Mouse (Mus musculus) lung, embryonic 16.5 days (tissue): ENCODE data around the gene Wfdc2. TPM values are rescaled to one million over a fixed set of nuclear protein-coding genes. Genes with fewer than 3 reads are reported as not detected.
"Not testable (repeated sequence)": the region's sequence is repeated elsewhere in the genome, so short reads cannot be mapped to it uniquely, and the experiment has no call there.

Experiments used
- ATAC-seq: fragments of 200-750 bp; cut with Nextera tagmentation; 2 replicates; pipeline ENCODE4 v1.8.0; 2017; ENCODE audit warnings: low read depth, mild to moderate bottlenecking, moderate library complexity
- H3K27ac ChIP-seq: fragments of 300-500 bp; sonication (generic); 2 replicates; pipeline ENCODE4 v1.5.1; 2014; ENCODE audit warnings: mild to moderate bottlenecking, control low read depth, low read length
- H3K27me3 ChIP-seq: fragments of 300-500 bp; sonication (generic); 2 replicates; pipeline ENCODE4 v1.6.1; 2014; ENCODE audit warnings: low read depth, low read length, mixed read lengths; ENCODE audit not compliant: control insufficient read depth, insufficient read depth
- H3K36me3 ChIP-seq: fragments of 300-500 bp; sonication (generic); 2 replicates; pipeline ENCODE4 v1.6.1; 2014; ENCODE audit warnings: low read length; ENCODE audit not compliant: control insufficient read depth, insufficient read depth
- H3K4me1 ChIP-seq: fragments of 300-500 bp; sonication (generic); replicated peaks from 2 replicates; pipeline ENCODE4 v1.6.1; 2014; ENCODE audit warnings: low read length, mixed read lengths; ENCODE audit not compliant: control insufficient read depth, insufficient read depth
- H3K4me2 ChIP-seq: fragments of 300-500 bp; sonication (generic); 2 replicates; pipeline ENCODE4 v1.6.1; 2014; ENCODE audit warnings: low read depth, low read length, control low read depth
- H3K4me3 ChIP-seq: fragments of 300-500 bp; sonication (generic); 2 replicates; pipeline ENCODE4 v1.5.1; 2014; ENCODE audit warnings: mild to moderate bottlenecking, low read length, control low read depth
- H3K9ac ChIP-seq: fragments of 300-500 bp; sonication (generic); 2 replicates; pipeline ENCODE4 v1.6.1; 2014; ENCODE audit warnings: low read length, control low read depth
- H3K9me3 ChIP-seq: fragments of 300-500 bp; sonication (generic); 2 replicates; pipeline ENCODE4 v1.6.1; 2016; ENCODE audit warnings: low read length; ENCODE audit not compliant: control insufficient read depth
- WGBS: fragments of 180-500 bp; shearing (Covaris S2); extraction: QIAGEN DNeasy Blood & Tissue Kit; methylation state at CpG from one replicate; pipeline ENCODE4 v1.1.7; 2014; 5-methylcytosine and 5-hydroxymethylcytosine counted together
- polyA plus RNA-seq: library from polyadenylated mRNA; unstranded; fragments of >200 nt; fragmentation: Nextera tagmentation; extraction: Ambion mirVana; gene quantifications from 2 replicates; pipeline ENCODE4 v1.2.1, GENCODE M21; 2015

Wfdc2 gene
- polyA plus RNA-seq, 1 experiment from 2014 or later: 486 TPM

GRCm38 (mm10) chr2:164593494-164593893 is 31.3 kb downstream of the Wfdc2 start, which contains the start of gene Eppin:
Eppin (minus strand) TSS chr2:164593594.
- Histone ChIP-seq H3K4me1 (no peaks in the 10 kb centered on the region), H3K36me3 (no peaks in the 10 kb centered on the region), H3K27ac (no peak within 1 kb of the TSS), H3K4me3 (no peak within 1 kb of the TSS), H3K9me3 (no peaks in the 10 kb centered on the region), H3K27me3 (no peaks in the 10 kb centered on the region), H3K9ac (no peak within 1 kb of the TSS), H3K4me2 (no peak within 1 kb of the TSS)
- WGBS: 70% methylated on average over 4 of the region's 4 CpGs
- ATAC-seq: no peak

- no peak overlapping the region for H3K4me3 ChIP-seq
- 66% methylated on average over 3 of the region's 3 CpGs for WGBS
- H3K27me3 ChIP-seq: no peaks in the 10 kb centered on the region
- no peak overlapping the region for H3K27ac ChIP-seq
- no peak overlapping the region for H3K4me2 ChIP-seq
- no peak overlapping the region for H3K9ac ChIP-seq
- H3K9me3 ChIP-seq: no peaks in the 10 kb centered on the region
- no peaks in the 10 kb centered on the region for H3K36me3 ChIP-seq
- no peak for ATAC-seq
- no peaks in the 10 kb centered on the region for H3K4me1 ChIP-seq
Observed at GRCm38 (mm10) chr2:164600179-164600578, 38.0 kb downstream of the Wfdc2 start.

- no peak overlapping the region for H3K4me2 ChIP-seq
Observed at GRCm38 (mm10) chr2:164603482-164603881, 41.3 kb downstream of the Wfdc2 start.

GRCm38 (mm10) chr2:164604411-164604810 is 42.2 kb downstream of the Wfdc2 start:
- H3K27me3 ChIP-seq: no peaks in the 10 kb centered on the region
- 84% methylated on average over 8 of the region's 8 CpGs for WGBS
- no peak overlapping the region for H3K4me2 ChIP-seq
- H3K4me1 ChIP-seq: no peaks in the 10 kb centered on the region
- no peaks in the 10 kb centered on the region for H3K36me3 ChIP-seq
- no peak overlapping the region for H3K4me3 ChIP-seq
- ATAC-seq: no peak
- no peaks in the 10 kb centered on the region for H3K9me3 ChIP-seq
- no peak overlapping the region for H3K27ac ChIP-seq
- no peak overlapping the region for H3K9ac ChIP-seq

More at GRCm38 (mm10) chr2:164603482-164603881, 41.3 kb downstream of the Wfdc2 start:
- no peak overlapping the region for H3K27ac ChIP-seq
- 91% methylated on average over 3 of the region's 3 CpGs for WGBS
- no peaks in the 10 kb centered on the region for H3K36me3 ChIP-seq
- no peaks in the 10 kb centered on the region for H3K9me3 ChIP-seq
- no peaks in the 10 kb centered on the region for H3K4me1 ChIP-seq
- H3K9ac ChIP-seq: no peak overlapping the region
- no peak overlapping the region for H3K4me3 ChIP-seq
- ATAC-seq: no peak
- H3K27me3 ChIP-seq: no peaks in the 10 kb centered on the region

- Histone ChIP-seq H3K36me3 (no peaks in the 10 kb centered on the region), H3K4me2 (no peak overlapping the region), H3K9ac (no peak overlapping the region), H3K27ac (no peak overlapping the region), H3K27me3 (no peaks in the 10 kb centered on the region), H3K4me3 (no peak overlapping the region), H3K4me1 (no peaks in the 10 kb centered on the region), H3K9me3 (no peaks in the 10 kb centered on the region)
- 50% methylated on average over 6 of the region's 6 CpGs for WGBS
- no peak for ATAC-seq
Observed at GRCm38 (mm10) chr2:164608781-164609180, 46.6 kb downstream of the Wfdc2 start.

GRCm38 (mm10) chr2:164613471-164613870 is 51.3 kb downstream of the Wfdc2 start, which contains the start of the genes Wfdc6b and Wfdc8:
Wfdc6b (plus strand) TSS chr2:164613522.
Wfdc8 (minus strand) TSS chr2:164613626.
- not testable (repeated sequence) for H3K4me1 ChIP-seq, H3K4me2 ChIP-seq, H3K9me3 ChIP-seq, H3K9ac ChIP-seq, H3K27ac ChIP-seq, H3K4me3 ChIP-seq, H3K27me3 ChIP-seq, H3K36me3 ChIP-seq, ATAC-seq
- 36% methylated on average over 8 of the region's 8 CpGs for WGBS

GRCm38 (mm10) chr2:164615386-164615785 is 53.2 kb downstream of the Wfdc2 start:
- H3K4me3 ChIP-seq: no peak overlapping the region

More at GRCm38 (mm10) chr2:164615386-164615785, 53.2 kb downstream of the Wfdc2 start:
- ATAC-seq: no peak
- H3K27me3 ChIP-seq: no peaks in the 10 kb centered on the region
- H3K4me2 ChIP-seq: no peak overlapping the region
- WGBS: 84% methylated on average over 3 of the region's 3 CpGs
- no peaks in the 10 kb centered on the region for H3K9me3 ChIP-seq
- no peaks in the 10 kb centered on the region for H3K4me1 ChIP-seq
- no peak overlapping the region for H3K9ac ChIP-seq
- H3K27ac ChIP-seq: no peak overlapping the region
- no peaks in the 10 kb centered on the region for H3K36me3 ChIP-seq

Other genes with a start within 250 kb of the Wfdc2 start
- gene Svs6, start 245.7 kb upstream of the Wfdc2 start, polyA plus RNA-seq: not detected in 2 replicates
- gene Svs5, start 229.7 kb upstream of the Wfdc2 start, polyA plus RNA-seq: not detected in 2 replicates
- 1.8 and 2.8 TPM in 2 replicates for gene Slpi, start 173.3 kb upstream of the Wfdc2 start, polyA plus RNA-seq
- gene Rbpjl, start 159.3 kb upstream of the Wfdc2 start, polyA plus RNA-seq: 16.8 and 21.9 TPM in 2 replicates
- gene Matn4, start 157.3 kb upstream of the Wfdc2 start, polyA plus RNA-seq: 46.8 and 54.9 TPM in 2 replicates
- gene Sdc4, start 118.5 kb upstream of the Wfdc2 start, polyA plus RNA-seq: 226 and 247 TPM in 2 replicates
- gene Sys1, start 105.4 kb upstream of the Wfdc2 start, polyA plus RNA-seq: 59.9 and 62.3 TPM in 2 replicates
- gene Gm20458, start 101.4 kb upstream of the Wfdc2 start, polyA plus RNA-seq: 7.9 and 15.2 TPM in 2 replicates
- gene Trp53tg5, start 88.7 kb upstream of the Wfdc2 start, polyA plus RNA-seq: not detected in 2 replicates
- gene Dbndd2, start 76.3 kb upstream of the Wfdc2 start, polyA plus RNA-seq: 13.0 and 23.4 TPM in 2 replicates
- 62.0 and 63.2 TPM in 2 replicates for gene Pigt, start 64.9 kb upstream of the Wfdc2 start, polyA plus RNA-seq
- gene Spint3, start 11.0 kb downstream of the Wfdc2 start, polyA plus RNA-seq: not detected in 2 replicates
- 0.92 and 1.4 TPM in 2 replicates for gene Wfdc6a, start 23.0 kb downstream of the Wfdc2 start, polyA plus RNA-seq
- not detected in 2 replicates for gene Eppin, start 31.2 kb downstream of the Wfdc2 start, polyA plus RNA-seq
- not detected in 2 replicates for gene Wfdc6b, start 51.1 kb downstream of the Wfdc2 start, polyA plus RNA-seq
- gene Wfdc8, start 51.2 kb downstream of the Wfdc2 start, polyA plus RNA-seq: not detected in 2 replicates
- gene Wfdc16, start 76.4 kb downstream of the Wfdc2 start, polyA plus RNA-seq: not detected in 2 replicates
- 0.50 TPM in 1 of 2 replicates, not detected in the other for gene Wfdc10, start 93.6 kb downstream of the Wfdc2 start, polyA plus RNA-seq
- not detected in 2 replicates for gene Wfdc9, start 94.2 kb downstream of the Wfdc2 start, polyA plus RNA-seq
- not detected in 2 replicates for gene Wfdc11, start 111.7 kb downstream of the Wfdc2 start, polyA plus RNA-seq
- gene Wfdc13, start 122.7 kb downstream of the Wfdc2 start, polyA plus RNA-seq: 0.20 and 0.46 TPM in 2 replicates
- not detected in 2 replicates for gene Spint4, start 136.1 kb downstream of the Wfdc2 start, polyA plus RNA-seq
- not detected in 2 replicates for gene Spint5, start 152.9 kb downstream of the Wfdc2 start, polyA plus RNA-seq
- 2.0 and 2.9 TPM in 2 replicates for gene Wfdc3, start 183.5 kb downstream of the Wfdc2 start, polyA plus RNA-seq
- gene Dnttip1, start 183.6 kb downstream of the Wfdc2 start, polyA plus RNA-seq: 61.3 and 71.9 TPM in 2 replicates
- gene Ube2c, start 207.5 kb downstream of the Wfdc2 start, polyA plus RNA-seq: 494 and 533 TPM in 2 replicates
- gene Tnnc2, start 217.6 kb downstream of the Wfdc2 start, polyA plus RNA-seq: 27.9 and 94.5 TPM in 2 replicates
- 23.9 and 30.6 TPM in 2 replicates for gene Snx21, start 223.4 kb downstream of the Wfdc2 start, polyA plus RNA-seq
- 21.9 and 24.5 TPM in 2 replicates for gene Acot8, start 242.5 kb downstream of the Wfdc2 start, polyA plus RNA-seq
- gene Zswim3, start 242.7 kb downstream of the Wfdc2 start, polyA plus RNA-seq: 7.9 and 8.9 TPM in 2 replicates